Mouse (Mus musculus): ENCODE measurements at regions not wholly inside any gene's neighbourhood (a gene's known extent, or its start where the extent isn't known, plus 50 kb on each side); places are given as distances from the start of the nearest gene placed in this dataset. TPM values are rescaled to one million over a fixed set of nuclear protein-coding genes. Genes with fewer than 3 reads are reported as not detected.
A peak's percentile ranks its signal among the peaks of the same experiment; 100 is the strongest.

DNA sequence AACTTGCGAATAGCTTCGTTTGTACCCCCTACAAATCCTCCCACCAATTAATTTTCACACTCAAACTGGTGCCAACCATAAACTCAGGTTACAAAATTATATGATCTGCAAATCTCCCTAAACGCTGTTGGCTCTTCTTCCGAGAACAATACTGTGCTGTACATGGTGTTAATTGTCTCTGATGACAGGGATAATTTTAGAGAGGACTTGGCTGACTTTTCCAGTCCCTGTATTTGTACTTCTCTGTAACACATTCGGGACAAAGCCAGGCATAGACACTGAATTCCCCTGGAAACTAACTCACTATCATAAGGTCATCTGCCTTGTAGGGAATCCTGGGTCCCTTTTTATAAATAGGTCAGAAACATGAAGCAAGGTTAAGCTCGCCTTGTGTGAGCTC is 442.4 kb downstream of the Ppargc1a start:
- no peak for DNase-seq (ENCODE audit: low spot score)

DNA sequence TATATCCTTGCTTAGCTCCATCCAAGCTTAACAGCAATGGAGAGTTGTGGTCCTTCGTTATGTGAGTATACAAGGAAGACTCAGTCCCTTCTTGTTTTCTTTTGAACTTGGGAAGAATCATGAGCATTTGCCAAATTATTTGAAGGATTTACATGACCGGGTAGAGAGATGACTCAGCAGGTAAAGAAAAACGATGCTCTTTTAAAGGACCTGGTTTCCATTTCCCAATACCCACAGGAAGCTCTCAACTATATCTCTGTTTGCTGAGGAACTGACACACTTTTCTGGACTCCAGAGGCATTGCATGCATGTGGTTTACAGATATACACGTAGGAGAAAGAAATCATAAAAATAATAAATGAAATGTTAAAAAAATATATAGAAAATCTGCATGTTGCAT is 457.5 kb downstream of the Ppargc1a start:
- no peak for DNase-seq (ENCODE audit: low spot score)

DNA sequence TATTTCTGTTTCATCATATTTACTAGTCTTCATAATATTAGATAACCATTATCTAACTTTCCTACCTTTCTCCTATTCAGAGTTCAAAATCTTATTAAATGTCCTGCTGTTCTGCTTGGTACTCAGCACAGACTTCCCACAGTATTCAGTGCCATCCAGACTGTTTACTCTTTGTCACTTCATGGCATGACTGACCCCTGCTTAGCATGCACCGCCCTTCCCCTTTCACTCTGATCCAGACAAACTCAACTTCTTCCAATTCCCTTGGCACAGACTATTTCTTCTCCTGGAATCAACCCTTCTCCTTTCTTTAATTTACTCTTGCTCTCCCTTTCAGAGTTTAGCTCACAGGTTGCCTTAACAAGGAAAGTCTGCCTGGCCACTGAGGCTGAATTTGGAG is 458.8 kb downstream of the Ppargc1a start:
- DNase-seq (ENCODE audit: low spot score), result no peak

DNA sequence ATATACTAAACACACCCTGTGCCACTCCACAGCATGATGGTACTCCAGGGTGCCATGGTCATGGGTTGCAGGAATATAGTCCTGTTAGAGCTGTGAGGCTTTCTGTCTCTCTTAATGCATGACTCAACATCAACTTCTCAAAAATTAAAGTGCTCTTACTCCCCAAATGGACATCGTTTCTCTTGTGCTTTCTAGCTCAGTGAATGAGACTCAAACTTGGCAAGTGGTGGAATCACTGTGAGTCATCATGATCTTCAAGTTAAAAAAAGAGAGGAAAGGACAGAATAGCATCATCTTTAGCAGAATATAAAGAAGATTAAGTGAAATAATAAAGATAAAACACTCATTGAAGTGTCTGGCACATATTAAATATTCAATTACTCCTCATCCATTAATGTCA is 459.3 kb downstream of the Ppargc1a start:
- no peak for DNase-seq (ENCODE audit: low spot score)

DNA sequence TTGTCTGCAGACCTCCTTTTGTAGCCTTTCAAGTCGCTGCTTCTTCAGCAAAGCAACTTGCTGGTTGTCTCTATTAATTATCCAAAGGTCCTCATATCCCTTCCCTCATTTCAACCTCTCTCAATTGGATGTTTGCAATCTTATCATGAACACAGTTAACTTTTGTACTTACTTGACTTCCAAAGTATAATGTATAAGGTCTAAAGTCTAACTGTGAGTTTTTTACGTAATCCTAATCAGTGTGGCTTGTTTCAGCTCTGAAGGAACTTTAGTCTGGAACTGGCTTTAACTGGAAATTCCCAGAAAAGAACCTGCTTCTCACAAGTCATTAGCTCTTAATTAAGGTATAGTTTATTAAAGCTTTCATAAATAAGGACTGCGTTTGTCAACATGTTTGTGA is 467.6 kb downstream of the Ppargc1a start:
- no peak for DNase-seq (ENCODE audit: low spot score)

DNA sequence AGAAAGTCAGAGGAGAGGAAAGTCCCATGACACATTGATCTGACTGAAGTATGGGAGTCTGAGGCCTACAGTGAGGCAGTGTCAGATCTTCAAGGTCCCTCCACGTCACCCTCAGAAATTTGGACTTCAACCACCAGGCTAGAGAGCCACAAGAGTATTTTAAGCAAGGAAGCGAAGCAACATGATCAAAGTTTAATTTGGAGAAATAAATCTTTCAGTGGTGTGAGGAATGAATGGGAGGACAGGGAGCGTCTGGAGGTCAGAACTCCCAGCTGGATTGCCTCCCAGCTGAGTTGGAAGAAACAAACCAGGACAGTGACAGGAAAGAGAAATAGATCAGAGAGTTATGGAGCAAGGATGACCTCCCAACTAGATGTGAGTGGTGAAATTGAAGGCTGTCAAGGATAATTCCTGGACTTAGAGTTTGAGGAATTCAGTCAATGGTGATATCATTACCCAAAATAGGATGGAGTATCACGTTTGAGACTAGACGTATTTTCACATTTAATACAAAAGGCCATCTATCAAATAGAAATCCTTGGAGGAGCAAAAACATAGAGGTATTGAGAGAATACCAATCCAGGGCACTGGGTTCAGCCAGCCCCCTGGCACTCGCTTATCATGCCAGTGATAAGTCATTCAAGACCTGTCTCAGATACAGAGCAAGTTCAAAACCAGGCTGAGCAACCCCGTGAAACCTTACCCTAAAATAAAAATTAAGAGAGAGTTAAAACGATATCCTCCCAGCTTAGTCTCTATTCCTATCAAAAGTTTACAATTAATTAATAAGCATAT is 494.7 kb downstream of the Ppargc1a start:
- DNase-seq (ENCODE audit: low spot score), result no peak

DNA sequence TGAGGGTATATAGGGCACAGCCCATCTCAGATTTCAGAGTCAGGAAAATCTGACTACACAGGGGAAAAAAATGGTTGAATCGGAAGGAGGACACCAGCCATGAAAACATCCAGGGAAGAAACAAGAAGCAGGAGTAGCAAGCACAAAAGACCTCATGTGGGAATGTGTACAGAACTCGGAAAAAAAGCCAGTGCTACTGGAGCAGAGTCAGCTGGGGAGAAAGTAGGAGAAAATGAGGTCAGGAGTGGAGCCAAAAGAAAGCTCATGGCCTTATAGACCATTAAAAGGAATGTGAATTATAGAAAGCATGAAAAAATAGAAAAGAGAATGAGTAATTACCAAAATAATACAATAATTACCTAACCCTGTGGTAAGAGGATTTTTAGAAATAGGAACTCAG is 495.4 kb downstream of the Ppargc1a start:
- no peak for DNase-seq (ENCODE audit: low spot score)

DNA sequence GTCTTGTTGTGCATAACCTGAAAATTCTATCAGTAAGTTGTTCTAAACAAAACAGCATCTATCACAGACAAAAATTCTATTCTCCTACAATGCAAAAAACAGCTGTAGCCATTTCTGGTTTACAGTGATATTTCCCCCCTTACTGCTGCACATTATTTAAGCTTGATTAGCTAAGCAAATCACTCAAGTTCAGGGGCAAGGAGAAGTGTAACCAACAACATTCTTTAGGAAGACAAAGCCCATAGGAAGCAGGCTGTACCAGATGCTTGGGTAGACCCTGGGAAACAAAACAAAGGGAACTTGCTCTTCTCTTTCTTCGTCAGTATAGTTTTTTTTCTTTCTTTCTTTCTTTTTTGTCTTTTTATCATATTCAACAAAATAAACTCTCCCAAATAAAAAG is 497.9 kb downstream of the Ppargc1a start:
- DNase-seq (ENCODE audit: low spot score), result no peak

DNA sequence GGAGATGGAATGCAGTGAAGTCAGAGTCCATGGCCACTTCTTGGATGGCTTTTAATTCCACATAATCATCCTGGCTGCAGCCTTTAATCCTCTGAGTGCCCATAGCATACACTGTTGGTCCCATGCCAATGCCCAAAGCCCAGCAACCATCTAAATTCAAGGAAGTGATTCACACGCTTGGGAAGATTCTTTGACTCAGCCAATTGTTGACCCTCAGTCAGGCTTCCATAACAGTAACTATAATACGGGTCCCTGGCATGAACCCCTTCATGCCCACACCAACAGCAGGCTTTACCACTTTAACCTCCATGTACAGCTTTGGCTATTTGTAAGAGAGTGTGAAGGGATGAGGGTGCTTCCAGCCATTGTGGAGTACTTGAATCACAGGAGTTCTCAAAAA is 521.7 kb downstream of the Ppargc1a start:
- no peak for DNase-seq (ENCODE audit: low spot score)

DNA sequence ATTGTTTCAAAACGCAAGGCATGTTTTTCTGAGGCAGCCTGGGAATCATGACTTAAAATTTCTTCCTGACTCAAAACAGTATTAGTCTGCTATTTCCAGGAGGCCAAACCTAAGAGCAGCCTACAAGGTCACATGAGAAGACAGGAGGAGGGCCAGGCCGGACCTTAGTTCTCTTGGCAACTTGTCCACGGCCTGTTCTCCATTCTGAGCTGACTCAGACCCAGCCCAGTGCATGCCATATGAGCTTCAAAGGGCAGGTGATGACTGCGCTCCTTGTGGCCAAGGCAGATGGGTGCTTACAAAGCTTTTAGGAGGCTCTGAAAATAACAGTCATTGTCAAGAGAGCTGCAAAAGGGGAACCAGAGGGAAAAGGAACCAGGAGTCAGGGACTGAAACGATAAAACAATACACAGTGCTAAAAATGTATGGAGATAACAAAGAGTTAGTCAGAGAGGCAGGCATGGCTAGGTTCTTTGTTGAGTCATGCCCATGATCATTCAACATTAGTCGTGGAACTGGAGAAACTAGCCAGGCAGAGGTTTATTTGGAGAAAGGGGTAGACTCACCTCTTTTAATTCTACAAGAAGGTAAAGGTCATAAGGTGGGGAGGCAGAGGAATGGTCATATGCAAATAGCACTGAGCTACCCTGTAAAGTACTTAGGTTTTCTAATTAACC is 525.8 kb downstream of the Ppargc1a start:
- peak; percentile 35 for DNase-seq (ENCODE audit: low spot score)

DNA sequence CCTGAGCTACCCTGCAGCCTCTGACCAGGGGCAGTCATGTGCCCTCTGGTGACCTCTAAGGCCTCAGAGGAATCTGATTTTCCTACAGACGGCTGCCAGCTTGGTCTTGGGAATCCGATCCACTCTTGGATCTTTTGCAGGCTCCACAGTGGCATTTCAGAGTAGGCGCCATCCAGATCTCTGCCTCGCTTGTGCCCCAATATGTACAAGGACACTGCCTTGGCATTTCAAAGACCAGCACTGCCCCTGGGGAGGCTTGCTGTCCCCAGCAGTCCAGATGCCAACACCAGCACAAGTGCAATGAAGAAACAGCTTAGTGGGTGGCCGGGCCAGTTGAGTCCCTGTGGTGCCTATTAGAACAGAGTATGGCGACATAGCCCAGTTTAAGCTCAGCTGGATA is 526.6 kb downstream of the Ppargc1a start:
- DNase-seq (ENCODE audit: low spot score), result peak; percentile 63

DNA sequence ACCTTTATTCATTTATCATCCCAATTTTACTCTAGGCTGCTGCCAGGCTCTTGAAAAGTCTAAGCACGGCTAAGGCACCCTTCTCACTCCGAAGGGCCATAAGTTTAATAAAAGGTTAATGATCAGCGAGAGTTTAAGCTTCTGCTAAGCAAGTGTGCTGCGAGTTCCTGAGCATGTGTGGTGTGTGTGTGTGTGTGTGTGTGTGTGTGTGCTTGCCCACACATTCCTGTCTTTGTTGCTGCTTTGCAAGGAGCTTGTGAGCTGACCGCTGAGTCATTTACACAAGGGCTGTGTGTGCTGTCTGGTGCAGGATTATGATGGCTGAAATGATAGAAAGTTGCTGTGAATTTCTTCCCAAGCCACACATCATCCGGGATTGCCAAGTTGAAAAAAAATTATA is 527.1 kb downstream of the Ppargc1a start:
- no peak for DNase-seq (ENCODE audit: low spot score)

DNA sequence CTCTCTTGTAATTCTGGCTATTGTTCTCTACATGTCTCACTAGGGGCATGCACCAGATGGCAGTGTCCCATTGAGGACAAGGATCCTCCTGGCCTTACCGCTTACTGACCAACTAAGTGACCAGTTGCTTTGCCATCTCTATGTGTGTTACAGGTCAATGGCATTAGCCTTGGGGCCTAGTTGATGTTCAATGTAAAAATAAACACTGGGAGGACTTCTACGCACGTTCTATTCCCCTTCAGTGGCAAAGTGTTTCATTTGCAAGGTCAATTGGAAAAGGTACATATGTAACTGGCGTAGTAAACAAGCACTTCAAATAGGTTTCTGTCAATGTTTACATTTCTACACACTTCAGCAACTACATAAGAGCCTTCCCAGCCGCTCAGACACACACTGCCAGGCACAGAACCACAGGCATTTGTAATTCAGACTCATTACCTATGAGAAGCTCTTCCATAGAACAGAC is 527.8 kb downstream of the Ppargc1a start:
- peak; percentile 9 for DNase-seq (ENCODE audit: low spot score)

DNA sequence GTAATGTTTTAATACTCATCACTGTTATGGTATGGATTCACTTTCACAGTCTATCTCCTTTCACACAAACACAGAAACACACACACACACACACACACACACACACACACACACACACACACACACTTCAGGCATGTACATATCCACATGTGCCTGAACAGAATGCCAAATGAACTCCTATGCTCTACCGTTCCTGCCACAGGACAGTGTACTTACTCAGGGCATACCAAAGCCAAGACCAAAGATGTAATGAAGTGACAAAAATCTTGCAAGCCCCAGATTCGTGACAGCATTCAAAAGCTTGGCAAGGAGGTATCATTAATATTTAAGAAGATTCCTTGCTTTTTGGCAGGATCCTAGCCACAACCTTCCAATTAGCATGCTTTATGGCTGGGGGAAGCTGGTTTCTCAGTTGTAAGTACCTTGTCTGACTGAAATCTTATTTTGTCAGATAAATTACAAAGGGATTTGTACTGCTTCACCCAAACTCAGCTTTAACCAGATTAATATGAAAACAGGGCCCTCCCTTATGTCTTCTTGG is 531.0 kb downstream of the Ppargc1a start:
- DNase-seq (ENCODE audit: low spot score), result no peak

DNA sequence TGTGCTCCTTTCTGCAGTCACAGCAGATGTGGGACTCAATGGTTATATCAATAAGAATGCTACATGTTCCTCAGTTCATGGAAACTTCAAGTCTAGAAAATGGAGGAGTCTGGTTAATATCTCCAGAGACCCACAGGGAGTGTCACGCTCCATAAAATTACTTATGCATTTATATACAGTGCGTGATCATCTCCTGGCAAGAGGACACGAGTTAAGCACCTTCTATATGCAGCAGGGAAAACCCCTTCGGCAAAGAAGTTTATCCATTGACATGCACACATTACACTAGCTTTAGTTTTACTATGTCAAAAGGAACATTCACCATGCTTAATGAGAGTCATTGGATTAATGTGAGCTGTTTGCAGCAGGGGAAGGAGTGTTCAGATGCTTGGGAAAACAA is 538.6 kb downstream of the Ppargc1a start:
- DNase-seq (ENCODE audit: low spot score), result no peak

DNA sequence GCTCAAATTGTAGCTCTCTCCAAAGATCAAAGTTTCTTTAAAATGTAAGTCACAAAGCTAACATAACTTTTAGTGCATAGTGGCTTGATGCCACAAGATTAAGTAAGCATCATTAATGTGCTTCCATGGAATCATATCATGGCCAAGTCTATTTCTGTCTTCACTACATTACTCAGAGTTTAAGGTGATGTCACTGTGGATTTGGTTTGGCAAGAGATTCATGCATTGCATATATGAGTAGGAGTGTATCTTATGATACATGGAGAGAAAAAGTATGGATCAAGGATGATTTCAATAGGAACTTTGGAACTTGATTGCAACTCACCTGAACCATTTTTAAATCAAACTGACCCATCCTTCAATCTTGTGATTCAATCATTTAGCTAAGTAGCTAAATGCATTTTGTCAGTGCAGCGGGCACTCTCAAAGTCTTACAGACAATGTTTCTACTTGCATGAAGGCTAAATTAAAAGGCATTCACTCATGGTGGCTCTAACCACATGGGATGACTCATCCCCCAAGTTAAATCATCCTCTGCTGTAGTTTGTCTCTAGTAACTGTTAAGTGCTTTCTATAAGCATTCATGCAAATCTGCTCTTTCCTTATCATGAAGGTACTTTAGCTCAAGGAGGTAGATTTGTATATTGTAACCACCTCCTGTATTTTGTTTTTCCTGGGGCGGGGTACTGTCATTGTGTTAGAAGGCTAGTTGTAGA is 576.5 kb downstream of the Ppargc1a start:
- DNase-seq (ENCODE audit: low spot score), result no peak

Small RNAs in the stretch of these regions (microRNA-seq; reads per million reads assigned to microRNA genes)
- gene Gm44377, result not detected
